10 mouse cellular contexts compared by ENCODE assay signal in genomic region chr6:22026358-22026673, GRCm38 (mm10). TPM values are rescaled to one million over a fixed set of nuclear protein-coding genes. Genes with fewer than 3 reads are reported as not detected.
DNase-seq lines count a peak whose midpoint lies in the region; ATAC-seq and TF ChIP-seq lines count a peak whose summit lies in the region.
"Had no signal": no experiment of that assay in that cellular context is flagged by ENCODE, and none has a peak within 500 bp of the region (broad histone marks: within the 10 kb centered on the region; RNA-seq: fewer than 3 reads in every experiment).

No protein-coding gene starts in this region.

- intact Hi-C loops in heart, adult 2 months (cut with DNase I): no loop called here

- peaks cover 3% of the 10 kb centered on the region for H3K4me1 ChIP-seq in heart, adult 2 months (ENCODE audit: control insufficient read depth, insufficient read depth, low read length)
- H3K4me1 ChIP-seq in hindbrain, embryonic 11.5 days (replicated peaks; ENCODE audit: control insufficient read depth, insufficient read depth, low read length): no peaks in the 10 kb centered on the region
- H3K4me1 ChIP-seq in liver, postnatal 0 days (ENCODE audit: insufficient read depth): peaks cover 8% of the 10 kb centered on the region

- H3K27ac ChIP-seq in heart, adult 2 months: peak overlapping the region; percentile 45
- H3K27ac ChIP-seq in hindbrain, embryonic 11.5 days (ENCODE audit: low read depth, low read length): no peak overlapping the region; the same call in 1 of the 2 replicates
- H3K27ac ChIP-seq in liver, postnatal 0 days (ENCODE audit: low read depth): peak overlapping the region; percentile 85

- peak overlapping the region; percentile 14 for H3K4me3 ChIP-seq in heart, adult 2 months
- no peak overlapping the region for H3K4me3 ChIP-seq in hindbrain, embryonic 11.5 days (ENCODE audit: low read depth, low read length)
- peak overlapping the region; percentile 39 for H3K4me3 ChIP-seq in liver, postnatal 0 days (ENCODE audit: low read depth, low read length)

- no peak for TF ChIP-seq CTCF in heart, adult 2 months (IDR thresholded peaks at IDR 0.05)
- TF ChIP-seq CTCF in liver, postnatal 0 days (IDR thresholded peaks at IDR 0.05; ENCODE audit: low read depth): no peak

- no peaks in the 10 kb centered on the region for H3K9me3 ChIP-seq in hindbrain, embryonic 11.5 days (ENCODE audit: control insufficient read depth, low read length)
- no peaks in the 10 kb centered on the region for H3K9me3 ChIP-seq in liver, postnatal 0 days (ENCODE audit: low read length)

- ATAC-seq in hindbrain, embryonic 11.5 days (ENCODE audit: low FRiP score): peak; percentile 53; the same call in 1 of the 2 replicates
- ATAC-seq in liver, postnatal 0 days: no peak
- no peak for ATAC-seq in megakaryocyte, adult 5-6 weeks (ENCODE audit: poor library complexity, severe bottlenecking)
- ATAC-seq: activated CD4-positive, CD25-positive, alpha-beta regulatory T cell, adult 4 months had no signal

- WGBS in heart, adult 2 months: 32% methylated on average over 4 of the region's 4 CpGs
- 23% methylated on average over 4 of the region's 4 CpGs for WGBS in hindbrain, embryonic 11.5 days
- 14% methylated on average over 4 of the region's 4 CpGs for WGBS in liver, postnatal 0 days (ENCODE audit: insufficient replicate concordance)

- H3K9ac ChIP-seq in heart, adult 2 months (ENCODE audit: low read depth, low read length): no peak overlapping the region
- no peak overlapping the region for H3K9ac ChIP-seq in hindbrain, embryonic 11.5 days (ENCODE audit: low read depth, low read length)
- H3K9ac ChIP-seq in liver, postnatal 0 days (replicated peaks): peak overlapping the region; percentile 54

- TF ChIP-seq EP300 in heart, adult 2 months (IDR thresholded peaks at IDR 0.05; ENCODE audit: insufficient read depth, low read depth, low read length): no peak
- no peak for TF ChIP-seq EP300 in liver, postnatal 0 days (IDR thresholded peaks at IDR 0.05; ENCODE audit: low read depth)

- H3K27me3 ChIP-seq in heart, adult 2 months (ENCODE audit: control insufficient read depth, insufficient read depth, low read length): no peaks in the 10 kb centered on the region
- no peaks in the 10 kb centered on the region for H3K27me3 ChIP-seq in hindbrain, embryonic 11.5 days (ENCODE audit: control insufficient read depth, insufficient read depth, low read length)
- no peaks in the 10 kb centered on the region for H3K27me3 ChIP-seq in liver, postnatal 0 days (ENCODE audit: insufficient read depth, low read length)

- no peak overlapping the region for H3K4me2 ChIP-seq in hindbrain, embryonic 11.5 days (replicated peaks; ENCODE audit: low read depth, low read length)
- H3K4me2 ChIP-seq in liver, postnatal 0 days (ENCODE audit: low read depth, low read length): peak overlapping the region; percentile 68

- no peaks in the 10 kb centered on the region for H3K79me2 ChIP-seq in heart, adult 2 months (replicated peaks; ENCODE audit: control insufficient read depth, insufficient read depth, low read length)

- DNase-seq in heart, adult 2 months: no peak
- no peak for DNase-seq in heart, adult 9 months (ENCODE audit: low spot score in 2 of 2)
- peak; percentile 70 for DNase-seq in embryo, embryonic 10.5 days (ENCODE audit: low spot score)
- peak; percentile 45 for DNase-seq in hindbrain, embryonic 11.5 days (ENCODE audit: low spot score)
- DNase-seq in liver, postnatal 0 days: no peak
- DNase-seq in cerebellum, postnatal 36 days: no peak
- DNase-seq in ovary, postnatal 36 days (ENCODE audit: low spot score): no peak
- DNase-seq: gastrocnemius, postnatal 25 days had no signal

- no peak for TF ChIP-seq POLR2A in heart, adult 2 months (IDR thresholded peaks at IDR 0.05; ENCODE audit: insufficient read depth, low read depth, low read length)

- peaks cover 11% of the 10 kb centered on the region for H3K36me3 ChIP-seq in heart, adult 2 months (ENCODE audit: control insufficient read depth, insufficient read depth, low read length)
- H3K36me3 ChIP-seq in hindbrain, embryonic 11.5 days (ENCODE audit: control insufficient read depth, insufficient read depth, low read length): no peaks in the 10 kb centered on the region
- H3K36me3 ChIP-seq in liver, postnatal 0 days (replicated peaks; ENCODE audit: insufficient read depth, low read length): no peaks in the 10 kb centered on the region

RNA-seq across cellular contexts. Expression of gene Cped1, which starts 40.6 kb away (rescaled TPM):
- total RNA-seq in heart, adult 2 months (2021): 10 to 100 TPM; 23.0 to 23.3 TPM
- polyA plus RNA-seq in heart, adult 2 months (2012; rRNA removed): 6.9 and 13.5 TPM in 2 replicates
- 15.6 and 22.5 TPM in 2 replicates for polyA plus RNA-seq in hindbrain, embryonic 11.5 days (2014; fragmentation: Nextera tagmentation; extraction: Ambion mirVana)
- 8.2 and 8.9 TPM in 2 replicates for polyA plus RNA-seq in liver, postnatal 0 days (2015; fragmentation: Nextera tagmentation; extraction: Ambion mirVana)
- 0.22 and 1.3 TPM in 2 replicates for total RNA-seq in megakaryocyte, adult 5-6 weeks (2015)
- 0.99 and 1.3 TPM in 2 replicates for total RNA-seq in megakaryocyte, adult 5-6 weeks (2017)

Comparison
In these comparisons a context has a peak if more than half of its experiments do, and no peak if none do; other contexts are left out.
1. DNase-seq: peak in embryo, embryonic 10.5 days (single experiment) and hindbrain, embryonic 11.5 days (single experiment); none in heart, adult 2 months (0 of 2), heart, adult 9 months (0 of 2), liver, postnatal 0 days (single experiment), cerebellum, postnatal 36 days (0 of 2) and ovary, postnatal 36 days (single experiment).